Mouse (Mus musculus) liver, postnatal 0 days (tissue): ENCODE results near the gene Rhoj.
"Not testable (repeated sequence)": the region's sequence is repeated elsewhere in the genome, so short reads cannot be mapped to it uniquely, and the experiment has no call there.

ENCODE experiments used
- CTCF ChIP-seq: sonication (generic); IDR thresholded peaks from 2 replicates; pipeline ENCODE4 v1.5.1; 2016; ENCODE audit warnings: antibody characterized with exemption, low read depth
- EP300 ChIP-seq: IDR thresholded peaks from 2 replicates; pipeline ENCODE4 v1.6.1; 2016; ENCODE audit warnings: antibody characterized with exemption, low read depth, mild to moderate bottlenecking

- TF ChIP-seq CTCF, EP300: not testable (repeated sequence)
These were observed 41.4 kb downstream of the Rhoj start for GRCm38 (mm10) chr12:75349537-75349936.
